Mouse (Mus musculus): ENCODE measurements around the gene Pak7. TPM values are rescaled to one million over a fixed set of nuclear protein-coding genes. Genes with fewer than 3 reads are reported as not detected.

The Pak7 gene
- total RNA-seq, 2 experiments from 2014 or later = 0.09 to 0.27 TPM

- DNase-seq = no peak
Measured at GRCm38 (mm10) chr2:136048464-136048863, 339.3 kb downstream of the Pak7 start.

Other genes starting within 250 kb of the Pak7 start
- gene Ankef1, start 113.9 kb upstream of the Pak7 start, total RNA-seq (2021) = 1 to 10 TPM in 1 of 2 experiments, under 1 TPM in 1; 0.56 to 1.1 TPM